Mouse (Mus musculus) olfactory bulb, adult 2 months (tissue): ENCODE results near the gene Jarid2.

Experiments used
- CTCF ChIP-seq: fragments of 200-500 bp; IDR thresholded peaks from 2 replicates; pipeline ENCODE4 v1.5.1; 2012; ENCODE audit warnings: low read depth, mild to moderate bottlenecking, low read length, moderate library complexity; ENCODE audit not compliant: insufficient read depth
- POLR2A ChIP-seq: fragments of 200-500 bp; IDR thresholded peaks from 2 replicates; pipeline ENCODE4 v1.6.1; 2012; ENCODE audit warnings: mild to moderate bottlenecking, low read depth, low read length, moderate library complexity; ENCODE audit not compliant: insufficient read depth

DNA sequence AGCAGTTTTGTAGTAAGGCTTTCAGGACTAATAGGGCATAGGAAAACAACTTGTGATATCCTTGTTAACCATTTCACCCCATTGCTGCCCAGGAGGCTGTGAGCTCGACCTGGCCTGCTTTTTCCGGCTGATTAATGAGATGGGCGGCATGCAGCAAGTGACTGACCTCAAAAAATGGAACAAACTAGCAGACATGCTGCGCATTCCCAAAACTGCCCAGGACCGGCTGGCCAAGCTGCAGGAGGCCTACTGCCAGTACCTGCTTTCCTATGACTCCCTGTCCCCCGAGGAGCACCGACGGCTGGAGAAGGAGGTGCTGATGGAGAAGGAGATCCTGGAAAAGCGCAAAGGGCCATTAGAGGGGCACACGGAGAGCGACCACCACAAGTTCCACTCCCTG, 176.9 kb downstream of the Jarid2 start:
- TF ChIP-seq CTCF: no peak
- TF ChIP-seq POLR2A: no peak
